Mouse (Mus musculus) heart, adult 2 months (tissue): ENCODE measurements around the gene Samd14. TPM values are rescaled to one million over a fixed set of nuclear protein-coding genes. Genes with fewer than 3 reads are reported as not detected.

Experiments used
- DNase-seq, 2 experiments: peaks; one replicate each; pipeline ENCODE4 v3.0.0; 2021
- H3K27ac ChIP-seq: fragments of 200-600 bp; 2 replicates; pipeline ENCODE4 v1.8.1; 2022
- H3K27me3 ChIP-seq: fragments of 200-500 bp; 2 replicates; pipeline ENCODE4 v1.6.1; 2012; ENCODE audit warnings: mild to moderate bottlenecking, low read length, inconsistent platforms, mixed read lengths; ENCODE audit not compliant: control insufficient read depth, insufficient read depth
- H3K36me3 ChIP-seq: fragments of 200-500 bp; 2 replicates; pipeline ENCODE4 v1.6.1; 2012; ENCODE audit warnings: low read length, inconsistent platforms; ENCODE audit not compliant: control insufficient read depth, insufficient read depth
- H3K4me1 ChIP-seq: fragments of 200-500 bp; 2 replicates; pipeline ENCODE4 v1.6.1; 2011; ENCODE audit warnings: low read length; ENCODE audit not compliant: control insufficient read depth, insufficient read depth
- H3K4me3 ChIP-seq: fragments of 200-600 bp; 2 replicates; pipeline ENCODE4 v1.8.1; 2022
- H3K79me2 ChIP-seq: fragments of 200-500 bp; replicated peaks from 2 replicates; pipeline ENCODE4 v1.6.1; 2012; ENCODE audit warnings: mild to moderate bottlenecking, inconsistent platforms, low read length, moderate library complexity, mixed read lengths; ENCODE audit not compliant: control insufficient read depth, insufficient read depth
- H3K9ac ChIP-seq: fragments of 200-500 bp; 2 replicates; pipeline ENCODE4 v1.6.1; 2012; ENCODE audit warnings: low read depth, mild to moderate bottlenecking, control low read depth, inconsistent platforms, low read length, mixed read lengths
- CTCF ChIP-seq: fragments of 200-600 bp; IDR thresholded peaks from 2 replicates; pipeline ENCODE4 v1.8.1; 2022; ENCODE audit warnings: antibody characterized with exemption, mild to moderate bottlenecking, moderate library complexity
- EP300 ChIP-seq: fragments of 200-500 bp; IDR thresholded peaks from 2 replicates; pipeline ENCODE4 v1.6.1; 2011; ENCODE audit warnings: low read depth, low read length, control low read depth; ENCODE audit not compliant: insufficient read depth
- POLR2A ChIP-seq: fragments of 200-500 bp; IDR thresholded peaks from 2 replicates; pipeline ENCODE4 v1.6.1; 2011; ENCODE audit warnings: mild to moderate bottlenecking, low read depth, low read length, control low read depth; ENCODE audit not compliant: insufficient read depth
- WGBS: fragments of 180-500 bp; shearing (Covaris S2); methylation state at CpG from one replicate; pipeline ENCODE4 v1.1.7; 2018; 5-methylcytosine and 5-hydroxymethylcytosine counted together
- intact Hi-C: fragments of 180-260 bp; cut with DNase I; formaldehyde crosslinking; loops from one replicate; pipeline ENCODE4 v1.15.1; 2025
- polyA plus RNA-seq: library from polyadenylated mRNA; depleted of rRNA; stranded (reverse); fragments of >200 nt; gene quantifications from 2 replicates; pipeline ENCODE4 v1.2.3, GENCODE M21; 2012
- total RNA-seq, 2 experiments: library from RNA; stranded (reverse); gene quantifications; 2 replicates each; pipeline ENCODE4 v1.2.3; 2021

The Samd14 gene
- total and polyA plus RNA-seq, 3 experiments, result 1.2 to 1.9 (median 1.7) TPM

DNA sequence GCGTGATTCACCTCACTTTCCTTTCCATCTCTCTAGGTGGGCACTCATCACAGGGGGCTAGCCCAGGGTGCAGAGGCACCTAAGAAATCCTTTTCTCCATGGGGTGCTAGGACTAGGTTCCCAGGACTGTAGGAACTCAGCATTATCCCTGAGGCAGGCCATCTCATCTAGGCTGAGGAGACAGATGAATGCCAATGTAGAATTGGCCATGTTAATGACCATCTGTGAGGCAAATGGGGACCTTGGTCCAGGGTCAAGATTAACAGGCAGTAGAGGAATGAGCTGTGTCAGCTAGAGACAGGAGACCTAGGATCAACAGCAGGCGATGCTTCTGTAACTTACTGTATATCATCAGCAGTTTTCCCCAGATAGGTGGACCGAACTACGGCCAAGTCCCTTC, 30.1 kb downstream of the Samd14 start:
- DNase-seq, result no peak
- no peak overlapping the region; the same call in 1 of the 2 replicates for H3K9ac ChIP-seq
- H3K27me3 ChIP-seq, result no peaks in the 10 kb centered on the region
- TF ChIP-seq EP300 (no peak), CTCF (no peak), POLR2A (no peak)
- intact Hi-C loops, result loop anchor here (2.0 to 10.0 kb wide), 4 partner anchors 33 to 485 kb away; partner anchors contain the start of gene Col1a1
- no peaks in the 10 kb centered on the region; the same call in 1 of the 2 replicates for H3K4me1 ChIP-seq
- H3K27ac ChIP-seq, result peak overlapping the region; percentile 98
- peak overlapping the region; percentile 83 for H3K4me3 ChIP-seq
- WGBS, result 52% methylated on average over 4 of the region's 4 CpGs
- H3K79me2 ChIP-seq, result peaks cover 1% of the 10 kb centered on the region; the same call in 1 of the 2 replicates
- no peaks in the 10 kb centered on the region for H3K36me3 ChIP-seq

DNA sequence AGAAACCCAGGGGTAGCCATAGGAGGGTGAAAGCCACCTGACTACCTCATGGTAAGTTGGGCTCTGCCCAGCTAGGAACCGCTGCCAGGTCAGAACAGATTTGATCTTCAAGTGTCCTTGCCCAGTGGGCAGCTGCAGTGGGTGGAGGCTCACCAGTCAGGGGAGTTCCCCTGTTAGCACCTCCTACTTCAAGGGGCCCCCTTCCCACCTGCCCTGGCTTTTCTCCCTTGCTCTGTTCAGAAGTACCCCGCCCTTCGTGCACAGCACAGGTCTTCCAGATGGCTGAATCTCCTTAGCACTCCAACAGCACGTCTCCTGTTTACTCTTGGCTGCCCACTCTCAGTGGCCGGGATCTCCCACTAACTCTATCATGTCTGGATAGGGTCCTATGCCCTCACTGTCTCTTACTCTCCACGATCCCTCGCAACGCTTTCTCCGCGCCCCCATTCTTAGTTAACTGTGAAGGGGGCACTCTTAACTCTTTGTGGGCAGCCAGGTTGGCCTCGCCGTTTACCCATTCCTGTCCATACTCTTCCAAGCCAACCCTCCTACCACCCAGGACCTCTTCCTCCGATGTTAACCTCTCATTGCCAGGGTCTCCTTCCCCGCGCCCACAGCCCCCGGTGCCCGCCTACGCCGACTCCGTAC, 30.9 kb downstream of the Samd14 start:
- no peaks in the 10 kb centered on the region for H3K27me3 ChIP-seq
- no peaks in the 10 kb centered on the region for H3K36me3 ChIP-seq
- no peaks in the 10 kb centered on the region; the same call in 1 of the 2 replicates for H3K4me1 ChIP-seq
- H3K79me2 ChIP-seq, result peaks cover 1% of the 10 kb centered on the region; the same call in 1 of the 2 replicates
- peak overlapping the region; percentile 98 for H3K27ac ChIP-seq
- intact Hi-C loops, result loop anchor here (2.0 to 10.0 kb wide), 4 partner anchors 34 to 484 kb away; partner anchors contain the start of gene Col1a1
- WGBS, result 2% methylated on average over 20 of the region's 20 CpGs
- DNase-seq, result peak; percentile 75 to 87
- H3K4me3 ChIP-seq, result peak overlapping the region; percentile 83
- TF ChIP-seq CTCF (no peak), POLR2A (peak; percentile 73), EP300 (peak; percentile 87)
- H3K9ac ChIP-seq, result peak overlapping the region; percentile 88

GRCm38 (mm10) chr11:95041139-95041609, 31.5 kb downstream of the Samd14 start, which contains the start of gene Pdk2:
Gene Pdk2 (minus strand): TSS chr11:95041354.
- Histone ChIP-seq H3K79me2 (peaks cover 1% of the 10 kb centered on the region; the same call in 1 of the 2 replicates), H3K36me3 (no peaks in the 10 kb centered on the region), H3K4me3 (peak within 1 kb of the TSS; percentile 83), H3K4me1 (no peaks in the 10 kb centered on the region; the same call in 1 of the 2 replicates), H3K9ac (peak within 1 kb of the TSS; percentile 88), H3K27me3 (no peaks in the 10 kb centered on the region), H3K27ac (peak within 1 kb of the TSS; percentile 98)
- WGBS, result under 1% methylated on average over 41 of the region's 41 CpGs
- TF ChIP-seq CTCF, result no peak
- TF ChIP-seq EP300, result peak; percentile 69; the same call in 1 of the 2 replicates
- peak; percentile 88 for TF ChIP-seq POLR2A
- peak; percentile 94 to 98 for DNase-seq
- intact Hi-C loops, result loop anchor here (2.0 to 10.0 kb wide), 4 partner anchors 34 to 484 kb away; partner anchors contain the start of gene Col1a1

DNA sequence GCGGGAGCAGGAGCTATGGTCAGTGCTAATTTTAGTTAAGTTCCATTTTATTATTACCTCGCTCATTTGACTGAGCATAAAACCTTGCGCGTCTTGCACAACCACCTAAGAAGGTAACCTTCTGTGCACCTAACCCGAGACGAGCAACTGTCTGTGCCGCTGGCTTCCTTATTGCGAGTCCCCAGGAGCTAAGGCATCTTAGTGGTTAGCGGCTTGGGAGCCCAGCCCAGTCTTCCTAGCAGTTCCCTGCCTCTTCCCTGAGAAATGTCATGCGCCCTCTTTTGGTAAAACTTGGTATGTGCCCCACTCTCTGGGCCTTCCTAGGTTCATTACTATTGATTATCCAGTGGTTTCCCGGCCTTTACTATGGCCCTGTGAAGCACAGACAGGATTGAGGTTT, 32.4 kb downstream of the Samd14 start:
- WGBS, result under 1% methylated on average over 11 of the region's 11 CpGs
- Histone ChIP-seq H3K9ac (peak overlapping the region; percentile 61), H3K4me3 (peak overlapping the region; percentile 83), H3K27ac (peak overlapping the region; percentile 98), H3K79me2 (peaks cover 1% of the 10 kb centered on the region; the same call in 1 of the 2 replicates), H3K27me3 (no peaks in the 10 kb centered on the region), H3K4me1 (no peaks in the 10 kb centered on the region; the same call in 1 of the 2 replicates), H3K36me3 (no peaks in the 10 kb centered on the region)
- peak; percentile 83 to 88 for DNase-seq
- intact Hi-C loops, result loop anchor here (2.0 to 10.0 kb wide), 4 partner anchors 63 to 483 kb away; partner anchors contain the start of gene Col1a1
- peak; percentile 93 for TF ChIP-seq CTCF
- peak; percentile 87 for TF ChIP-seq POLR2A
- TF ChIP-seq EP300, result peak; percentile 76

DNA sequence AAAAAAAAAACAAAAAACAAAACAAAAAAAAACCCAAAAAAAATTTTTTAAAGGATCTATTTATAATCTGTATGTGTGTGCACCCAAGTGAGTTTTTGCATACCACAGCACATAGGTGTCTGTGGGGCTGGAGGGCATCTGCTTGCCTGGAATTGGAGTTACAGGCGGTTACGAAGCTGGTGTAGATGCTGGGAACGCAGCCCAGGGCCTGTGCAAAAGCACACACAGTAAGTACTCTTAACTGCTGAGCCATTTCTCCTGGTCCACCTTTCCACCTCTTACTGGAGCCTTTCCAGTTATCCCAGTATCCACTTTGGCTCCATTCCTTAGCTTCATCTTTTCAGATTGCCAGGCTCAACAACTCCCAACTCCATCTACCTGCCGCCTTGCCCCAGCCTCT, 33.4 kb downstream of the Samd14 start:
- 92% methylated on average over 4 of the region's 4 CpGs for WGBS
- no peak for DNase-seq
- intact Hi-C loops, result loop anchor here (2.0 to 10.0 kb wide), 4 partner anchors 64 to 482 kb away; partner anchors contain the start of gene Col1a1
- no peak overlapping the region for H3K4me3 ChIP-seq
- H3K4me1 ChIP-seq, result no peaks in the 10 kb centered on the region; the same call in 1 of the 2 replicates
- no peak for TF ChIP-seq EP300
- no peak for TF ChIP-seq CTCF
- TF ChIP-seq POLR2A, result no peak
- H3K27me3 ChIP-seq, result no peaks in the 10 kb centered on the region
- no peaks in the 10 kb centered on the region for H3K36me3 ChIP-seq
- no peak overlapping the region for H3K9ac ChIP-seq
- peaks cover 1% of the 10 kb centered on the region; the same call in 1 of the 2 replicates for H3K79me2 ChIP-seq
- no peak overlapping the region for H3K27ac ChIP-seq
